Mouse (Mus musculus): Measurements from ENCODE around the gene Htr2a.

GRCm38 (mm10) chr14:74673584-74673983 lies 32.9 kb downstream of the Htr2a start:
- TF ChIP-seq CTCF (IDR thresholded peaks at IDR 0.05; ENCODE audit: borderline replicate concordance, insufficient read depth, low read length) (no peak), POLR2A (IDR thresholded peaks at IDR 0.05; ENCODE audit: low read depth, low read length) (no peak)
